Mouse (Mus musculus) heart, adult 11 months (tissue): ENCODE results near the gene Tank.
A peak's percentile ranks its signal among the peaks of the same experiment; 100 is the strongest.

Experiments used
- DNase-seq: peaks from one replicate; pipeline ENCODE4 v3.0.0; 2022

Gene Tank

GRCm38 (mm10) chr2:61580555-61581080 is 2.2 kb downstream of the Tank start:
- DNase-seq = no peak

DNA sequence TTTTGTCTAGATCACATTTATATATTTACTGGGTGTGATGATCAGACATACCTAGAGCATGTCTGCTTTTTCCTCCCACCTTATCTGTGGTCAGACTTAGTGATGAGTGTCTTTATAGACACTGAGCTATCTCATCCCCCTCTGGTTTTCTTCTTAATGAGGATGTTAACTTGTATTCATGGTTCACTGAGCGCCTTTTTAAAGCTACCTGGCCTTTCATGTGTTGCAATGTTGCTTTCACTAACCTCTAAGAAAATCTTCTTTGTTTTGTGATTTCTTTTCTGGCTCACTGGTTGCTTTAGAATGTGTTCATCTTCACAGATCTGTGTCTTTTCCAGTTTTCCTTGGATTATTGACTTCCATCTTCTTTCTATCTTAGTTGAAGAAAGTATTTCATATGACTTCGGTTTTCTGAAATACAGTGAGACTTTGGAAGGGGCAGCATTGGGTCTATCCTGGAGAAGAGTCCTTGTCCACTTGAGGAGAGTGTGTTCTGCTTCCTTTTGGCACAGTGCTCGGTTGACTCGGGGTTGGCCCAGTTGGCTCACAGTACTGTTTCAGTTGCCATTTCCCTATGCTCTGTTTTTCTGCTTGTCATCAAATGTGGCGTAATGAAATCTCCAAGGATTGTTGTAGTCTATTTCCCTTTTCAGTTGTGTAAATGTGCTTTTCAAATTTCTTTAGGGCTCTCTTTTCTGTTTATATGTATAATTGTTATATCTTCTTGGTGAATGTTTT is 4.4 kb downstream of the Tank start:
- peak; percentile 94 for DNase-seq

GRCm38 (mm10) chr2:61585447-61585846 is 7.1 kb downstream of the Tank start:
- no peak for DNase-seq

GRCm38 (mm10) chr2:61586166-61586565 is 7.8 kb downstream of the Tank start:
- no peak for DNase-seq

DNA sequence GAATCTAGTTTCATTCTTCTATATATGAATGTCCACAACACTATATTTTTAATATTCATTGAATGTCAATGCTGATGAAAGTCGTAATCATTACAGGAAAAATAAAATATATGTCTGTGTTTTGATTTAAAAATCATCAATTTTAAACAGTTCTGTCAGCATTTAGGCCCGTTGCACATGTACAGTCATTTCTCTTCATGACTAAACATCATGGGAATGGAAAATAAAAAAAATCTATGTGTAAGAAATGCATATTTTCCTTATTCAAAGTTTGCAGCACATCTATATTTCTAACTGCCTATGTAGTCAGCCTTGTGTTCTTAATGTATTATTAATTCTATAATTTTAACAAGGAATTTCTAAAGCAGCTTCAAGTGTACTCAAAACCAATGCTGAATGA is 12.4 kb downstream of the Tank start:
- DNase-seq = no peak

GRCm38 (mm10) chr2:61592095-61592494 is 13.7 kb downstream of the Tank start:
- DNase-seq = no peak

DNA sequence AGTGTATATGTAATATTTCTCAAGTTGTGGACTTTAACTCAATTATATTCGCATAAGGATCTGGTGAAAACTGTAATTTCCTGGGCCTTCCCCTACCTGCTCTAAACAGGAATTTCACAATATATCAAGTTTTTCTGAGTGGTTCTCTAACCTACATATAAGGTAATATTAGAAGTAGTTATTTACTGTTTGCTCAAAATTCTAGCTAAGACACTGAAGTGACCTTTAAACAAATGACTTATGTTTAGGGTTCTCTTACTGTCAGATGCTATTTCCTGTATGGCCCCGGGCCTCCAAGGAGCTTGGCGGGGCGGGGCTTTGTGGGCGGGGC is 14.3 kb downstream of the Tank start:
- DNase-seq = no peak

- DNase-seq = peak; percentile 99
Measured at GRCm38 (mm10) chr2:61593030-61593811, 14.8 kb downstream of the Tank start.

GRCm38 (mm10) chr2:61593871-61594304 is 15.5 kb downstream of the Tank start:
- no peak for DNase-seq

DNA sequence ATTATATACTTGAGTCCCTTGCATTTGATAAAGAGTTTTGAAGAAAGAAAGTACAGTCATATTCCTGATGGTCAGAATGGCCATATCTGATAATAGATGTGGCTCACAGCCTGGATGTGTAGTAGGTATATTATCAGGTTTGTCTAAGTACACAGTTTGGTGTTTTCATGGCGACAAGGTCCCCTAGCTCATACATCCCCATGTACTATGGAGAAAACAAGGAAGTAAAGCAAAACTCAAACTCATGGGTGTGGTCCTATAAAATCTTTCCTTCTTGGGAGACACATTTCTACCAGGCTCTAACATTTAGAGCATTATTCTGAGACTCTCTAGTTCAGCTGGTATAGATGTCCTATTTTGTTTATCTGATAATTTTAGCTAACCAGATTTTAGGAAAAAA is 21.3 kb downstream of the Tank start:
- no peak for DNase-seq

DNA sequence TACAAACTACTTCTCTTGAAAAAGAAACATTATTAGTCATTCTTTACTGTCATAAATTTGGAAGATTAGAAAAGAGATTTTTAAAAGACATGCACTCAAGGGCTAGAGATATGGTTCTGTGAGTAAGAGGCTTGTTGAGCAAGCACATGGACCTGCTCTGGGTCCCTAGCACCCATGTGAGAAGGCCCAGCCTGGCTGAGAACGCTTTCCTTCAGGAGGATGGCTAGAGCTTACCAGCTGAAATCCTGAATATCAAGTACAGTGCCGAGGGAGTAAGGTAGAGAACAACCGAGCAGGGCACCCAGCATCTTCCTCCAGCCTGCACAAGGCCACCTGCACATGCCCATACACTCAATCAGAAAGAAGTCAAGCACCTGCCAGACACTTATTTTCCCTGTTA is 25.1 kb downstream of the Tank start:
- DNase-seq = no peak

- no peak for DNase-seq
Measured at GRCm38 (mm10) chr2:61606942-61607341, 28.6 kb downstream of the Tank start.

DNA sequence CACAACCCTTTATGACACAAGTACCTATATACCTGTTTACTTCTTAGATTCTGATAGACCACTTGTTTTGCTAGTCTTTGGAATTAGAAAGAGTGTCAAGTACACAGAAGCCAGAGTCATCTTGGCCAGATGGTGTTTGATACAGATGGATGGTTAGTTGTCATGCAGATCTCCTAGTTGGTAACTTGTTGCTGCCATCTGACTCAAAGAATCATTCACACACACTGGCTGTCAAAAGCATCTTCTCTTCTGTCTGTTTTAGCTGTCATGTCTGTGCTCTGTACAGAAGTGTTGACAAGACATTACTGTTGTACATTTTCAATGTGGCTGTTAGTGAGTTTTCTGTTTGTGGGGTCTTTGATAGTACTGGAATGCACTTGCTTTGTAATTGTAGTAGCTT is 45.6 kb downstream of the Tank start:
- DNase-seq = no peak

DNA sequence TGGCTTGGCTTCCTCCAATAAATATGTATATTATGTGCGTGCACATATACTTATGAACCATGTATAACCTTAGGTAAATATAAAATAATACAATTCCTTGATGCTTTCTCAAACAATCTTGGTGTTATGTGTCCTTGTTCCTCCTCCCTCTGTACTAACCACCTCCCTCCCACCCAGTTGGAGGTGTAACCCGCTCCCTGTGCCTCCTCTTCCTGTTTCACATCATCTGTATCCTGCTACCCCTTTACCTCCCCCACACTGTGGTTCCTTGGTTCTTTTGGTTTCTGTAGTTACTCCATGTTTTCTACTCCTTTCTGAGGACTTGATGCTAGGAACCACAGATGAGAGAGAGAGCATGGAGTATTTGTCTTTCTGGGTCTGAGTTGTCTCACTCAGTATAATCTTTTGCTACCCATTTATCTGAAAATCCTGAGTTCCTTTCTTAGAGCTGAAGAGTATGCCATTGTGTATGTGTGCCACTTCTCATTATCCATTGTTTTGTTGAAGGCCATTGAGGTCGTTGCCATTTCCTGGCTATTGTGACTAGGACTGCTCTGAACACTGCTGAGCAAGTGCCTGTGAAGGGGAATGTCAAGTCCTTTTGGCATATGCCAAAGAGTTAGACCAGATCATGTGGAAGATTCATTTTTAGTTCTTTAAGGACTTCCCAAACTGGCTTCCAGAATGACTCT is 52.6 kb downstream of the Tank start:
- peak; percentile 18 for DNase-seq

DNA sequence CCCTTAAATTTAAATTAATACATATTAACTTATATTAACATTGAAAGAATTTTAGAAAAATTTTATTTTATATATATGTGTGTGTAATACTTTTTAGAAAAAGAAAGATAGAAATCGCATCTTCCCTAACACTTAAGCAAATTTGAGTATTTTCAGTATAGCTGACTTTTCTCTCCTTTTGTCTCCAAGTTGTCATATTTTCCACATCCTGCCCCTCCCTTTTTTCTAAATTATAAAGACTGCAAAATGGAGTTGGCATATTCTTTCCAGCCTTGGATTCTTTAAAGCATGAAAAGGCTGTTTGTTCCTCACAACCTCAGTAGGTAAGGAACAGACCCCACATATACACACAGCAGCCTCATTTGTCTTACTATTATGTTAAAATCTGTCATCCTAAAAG is 56.7 kb downstream of the Tank start:
- DNase-seq = no peak

GRCm38 (mm10) chr2:61638182-61638581 is 59.8 kb downstream of the Tank start:
- DNase-seq = peak; percentile 66

GRCm38 (mm10) chr2:61642452-61643368 is 64.3 kb downstream of the Tank start:
- peak; percentile 66 for DNase-seq

GRCm38 (mm10) chr2:61651206-61651605 is 72.8 kb downstream of the Tank start:
- peak; percentile 40 for DNase-seq

DNA sequence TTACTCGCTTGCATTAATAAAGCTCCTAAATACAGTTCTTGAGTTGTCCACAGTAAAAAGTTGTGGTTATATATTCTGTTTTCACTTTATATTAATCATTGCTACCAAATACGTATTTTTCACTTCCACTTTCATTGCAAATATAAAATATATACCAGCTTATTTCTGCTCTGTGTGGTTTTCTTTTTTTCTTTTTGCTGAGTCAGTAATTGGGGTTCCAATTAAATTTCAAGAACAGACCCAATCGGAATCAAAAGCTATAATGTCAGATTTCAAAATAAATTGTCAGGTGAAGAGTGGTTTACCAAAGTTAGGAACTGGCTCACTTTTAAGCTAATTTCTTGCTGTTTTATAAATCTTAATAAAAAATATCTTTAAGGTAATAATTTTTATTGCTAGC is 73.3 kb downstream of the Tank start:
- DNase-seq = no peak

DNA sequence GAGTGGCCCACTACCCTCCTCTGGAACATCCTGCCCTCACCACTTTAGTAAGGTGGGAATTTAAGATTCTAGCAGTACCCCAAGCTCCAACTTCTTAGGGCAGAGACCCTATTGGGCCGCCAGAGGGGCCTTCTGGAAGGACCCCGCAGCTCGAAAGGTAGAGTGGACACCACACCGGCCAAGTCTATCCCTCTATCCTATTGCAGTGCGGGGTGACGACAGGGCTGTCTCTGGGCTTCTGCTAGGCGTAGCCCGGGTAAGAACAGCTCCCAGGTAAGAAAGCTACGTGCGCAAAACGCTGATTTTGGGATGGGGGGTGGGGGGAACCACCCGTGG is 76.6 kb downstream of the Tank start:
- no peak for DNase-seq

GRCm38 (mm10) chr2:61655382-61656281 is 77.2 kb downstream of the Tank start:
- peak; percentile 93 for DNase-seq
